Mouse (Mus musculus) ovary, postnatal 14 days (tissue): ENCODE data around the gene Olfr130.

ENCODE experiments used
- DNase-seq: peaks from one replicate; pipeline ENCODE4 v3.0.0; 2022; ENCODE audit warnings: low spot score

The Olfr130 gene

DNA sequence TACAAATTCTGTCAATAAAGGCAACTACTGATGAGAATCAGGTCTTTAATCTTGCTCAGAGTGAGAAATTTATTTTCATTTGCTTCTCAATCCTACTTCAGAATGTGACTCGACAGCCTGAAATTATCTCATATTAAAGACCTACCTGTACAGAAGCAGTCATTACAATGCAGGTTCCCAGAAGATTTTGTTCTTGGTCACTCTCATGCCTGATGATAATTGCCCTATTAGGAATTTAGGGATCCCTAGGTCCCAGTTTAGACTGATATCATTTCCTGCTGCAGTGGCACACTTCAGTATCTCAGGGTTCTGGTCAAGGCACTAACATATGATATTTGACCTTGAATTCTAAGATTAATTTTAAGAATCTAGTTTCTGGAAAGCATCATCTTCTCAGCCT lies at the start of gene Olfr130:
Gene Olfr130, plus strand, starts transcription at position 301 of the 400 bp plus-strand sequence.
- DNase-seq: no peak

DNA sequence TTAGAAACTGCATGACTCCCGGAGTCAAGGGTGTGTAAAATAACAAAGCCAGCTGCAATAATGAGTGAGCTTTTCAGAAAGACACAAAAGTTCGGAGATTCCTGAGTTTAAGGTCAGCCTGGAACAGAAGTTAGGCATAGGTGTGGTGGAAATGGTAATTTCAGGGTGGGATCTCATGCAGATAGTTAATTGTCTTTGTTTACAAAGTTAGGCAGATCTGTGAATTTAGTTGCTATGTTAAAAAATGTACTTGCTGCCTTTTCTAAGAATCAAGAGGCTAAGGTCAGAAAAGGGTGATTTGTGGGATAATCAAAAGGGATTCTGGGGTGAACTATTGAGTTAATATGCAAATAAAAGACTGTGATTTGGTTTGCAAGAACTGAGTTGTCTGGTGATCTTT lies 47.4 kb upstream of the Olfr130 start:
- DNase-seq: no peak

DNA sequence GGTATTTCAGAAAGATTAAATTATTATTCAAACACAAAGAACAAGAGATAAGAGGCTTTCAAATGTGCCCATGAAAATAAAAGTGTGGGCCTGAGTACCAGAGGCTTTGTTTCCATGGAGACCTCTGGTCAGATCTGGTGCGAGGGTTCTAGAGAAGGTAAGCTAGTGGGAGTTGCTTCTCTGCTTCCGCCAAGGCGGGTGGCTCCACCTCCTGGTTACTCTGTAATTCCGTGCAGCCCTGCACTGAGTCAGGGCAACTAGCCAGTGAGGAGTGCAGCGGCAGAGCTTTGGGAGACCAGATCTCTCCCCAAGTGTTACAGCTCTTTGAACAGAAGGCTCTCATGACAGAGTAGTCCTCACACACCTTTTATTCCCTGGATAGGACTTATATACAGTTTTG lies 37.4 kb upstream of the Olfr130 start:
- no peak for DNase-seq

DNA sequence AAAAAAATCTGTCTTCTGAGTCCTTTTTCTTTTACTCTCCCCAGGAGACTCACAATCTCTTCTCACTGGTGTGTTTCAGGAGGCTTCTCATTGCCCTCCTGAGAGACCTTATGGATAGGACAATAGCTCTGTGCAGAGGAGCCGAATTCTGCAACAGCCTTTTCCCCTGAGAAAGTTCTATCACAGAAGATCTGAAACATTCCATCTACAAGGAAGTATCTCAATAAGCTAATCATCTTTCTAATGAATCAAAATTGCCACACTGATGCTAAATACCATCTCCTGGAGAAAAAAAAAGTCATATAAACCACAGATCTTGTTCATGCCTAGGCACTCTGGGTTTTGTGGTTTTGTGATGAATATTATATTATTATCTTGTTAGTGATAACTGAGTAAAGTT lies 3.7 kb upstream of the Olfr130 start, which contains the start of gene Olfr129:
Gene Olfr129, minus strand, starts transcription at position 101 of the 400 bp plus-strand sequence.
- no peak for DNase-seq

DNA sequence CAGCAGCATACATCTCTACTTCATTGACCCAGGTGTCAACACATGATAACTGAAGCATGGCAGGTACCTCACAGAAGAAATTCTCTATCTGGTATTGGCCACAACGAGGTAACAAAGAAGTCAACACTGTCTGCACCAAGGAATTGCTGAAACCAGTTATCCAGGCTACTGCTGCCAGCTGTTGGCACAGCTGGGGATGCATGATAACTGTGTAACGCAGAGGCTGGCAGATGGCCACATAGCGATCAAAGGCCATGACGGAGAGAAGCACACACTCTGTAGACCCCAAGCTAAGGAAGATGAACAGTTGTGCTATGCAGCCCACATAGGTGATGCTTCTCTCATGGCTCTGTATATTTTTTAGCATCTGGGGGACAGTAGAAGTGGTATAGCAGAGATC lies 18.6 kb downstream of the Olfr130 start:
- no peak for DNase-seq

DNA sequence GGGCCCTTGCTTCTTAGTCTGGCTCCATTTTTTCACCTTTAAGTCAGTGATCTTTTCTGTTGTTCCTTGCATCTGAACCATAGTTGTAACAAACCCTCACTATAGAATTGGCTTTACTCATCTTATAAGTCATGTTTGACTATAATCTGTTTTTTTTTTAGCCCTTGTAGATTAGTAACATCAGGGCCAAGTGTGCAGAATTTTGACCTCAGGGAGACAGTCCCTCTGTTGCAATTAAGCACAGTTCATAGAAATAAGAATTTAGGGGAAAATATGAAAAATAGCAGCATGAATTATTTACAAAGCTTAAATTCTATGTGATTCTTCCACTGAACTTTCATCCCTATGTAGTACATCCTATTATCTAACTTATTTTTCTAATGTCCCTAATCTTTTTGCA lies 24.9 kb downstream of the Olfr130 start, which contains the start of gene Olfr131:
Gene Olfr131, minus strand, starts transcription at position 101 of the 400 bp plus-strand sequence.
- no peak for DNase-seq
